Mouse (Mus musculus) midbrain, embryonic 13.5 days (tissue): ENCODE results near the gene Fpr2. TPM values are rescaled to one million over a fixed set of nuclear protein-coding genes. Genes with fewer than 3 reads are reported as not detected.
"Not testable (repeated sequence)": the region's sequence is repeated elsewhere in the genome, so short reads cannot be mapped to it uniquely, and the experiment has no call there.

Experiments used
- ATAC-seq: fragments of 200-750 bp; cut with Nextera tagmentation; 2 replicates; pipeline ENCODE4 v1.8.0; 2017; ENCODE audit warnings: mild to moderate bottlenecking, moderate TSS enrichment, moderate library complexity
- H3K27ac ChIP-seq: fragments of 300-500 bp; sonication (generic); 2 replicates; pipeline ENCODE4 v1.5.1; 2015; ENCODE audit warnings: inconsistent platforms, mild to moderate bottlenecking, moderate library complexity
- H3K27me3 ChIP-seq: fragments of 300-500 bp; sonication (generic); 2 replicates; pipeline ENCODE4 v1.6.1; 2015; ENCODE audit warnings: mild to moderate bottlenecking, inconsistent platforms
- H3K36me3 ChIP-seq: fragments of 300-500 bp; sonication (generic); 2 replicates; pipeline ENCODE4 v1.6.1; 2015; ENCODE audit warnings: mild to moderate bottlenecking, inconsistent platforms
- H3K4me1 ChIP-seq: fragments of 300-500 bp; sonication (generic); replicated peaks from 2 replicates; pipeline ENCODE4 v1.6.1; 2015; ENCODE audit warnings: inconsistent platforms
- H3K4me2 ChIP-seq: fragments of 300-500 bp; sonication (generic); replicated peaks from 2 replicates; pipeline ENCODE4 v1.6.1; 2015; ENCODE audit warnings: moderate library complexity, mild to moderate bottlenecking, inconsistent platforms
- H3K4me3 ChIP-seq: fragments of 300-500 bp; sonication (generic); replicated peaks from 2 replicates; pipeline ENCODE4 v1.5.1; 2015; ENCODE audit warnings: mild to moderate bottlenecking, inconsistent platforms
- H3K9ac ChIP-seq: fragments of 300-500 bp; sonication (generic); replicated peaks from 2 replicates; pipeline ENCODE4 v1.6.1; 2015; ENCODE audit warnings: mild to moderate bottlenecking, inconsistent platforms
- H3K9me3 ChIP-seq: fragments of 300-500 bp; sonication (generic); 2 replicates; pipeline ENCODE4 v1.6.1; 2016; ENCODE audit warnings: mild to moderate bottlenecking, inconsistent platforms
- WGBS: fragments of 180-500 bp; shearing (Covaris S2); methylation state at CpG from one replicate; pipeline ENCODE4 v1.1.7; 2015; 5-methylcytosine and 5-hydroxymethylcytosine counted together
- polyA plus RNA-seq: library from polyadenylated mRNA; unstranded; fragments of >200 nt; fragmentation: Nextera tagmentation; extraction: Ambion mirVana; gene quantifications from 2 replicates; pipeline ENCODE4 v1.2.1, GENCODE M21; 2015

Fpr2 gene
- polyA plus RNA-seq, 1 experiment from 2014 or later: not detected

- H3K4me2 ChIP-seq: no peak overlapping the region
- H3K36me3 ChIP-seq: no peaks in the 10 kb centered on the region
- no peak overlapping the region for H3K9ac ChIP-seq
- no peaks in the 10 kb centered on the region for H3K4me1 ChIP-seq
- no peaks in the 10 kb centered on the region for H3K9me3 ChIP-seq
- no peak for ATAC-seq
- no peaks in the 10 kb centered on the region for H3K27me3 ChIP-seq
- no peak overlapping the region for H3K4me3 ChIP-seq
- H3K27ac ChIP-seq: no peak overlapping the region
- 4% methylated on average over 4 of the region's 4 CpGs for WGBS
Observed at GRCm38 (mm10) chr17:17896039-17896438, 8.4 kb downstream of the Fpr2 start.

DNA sequence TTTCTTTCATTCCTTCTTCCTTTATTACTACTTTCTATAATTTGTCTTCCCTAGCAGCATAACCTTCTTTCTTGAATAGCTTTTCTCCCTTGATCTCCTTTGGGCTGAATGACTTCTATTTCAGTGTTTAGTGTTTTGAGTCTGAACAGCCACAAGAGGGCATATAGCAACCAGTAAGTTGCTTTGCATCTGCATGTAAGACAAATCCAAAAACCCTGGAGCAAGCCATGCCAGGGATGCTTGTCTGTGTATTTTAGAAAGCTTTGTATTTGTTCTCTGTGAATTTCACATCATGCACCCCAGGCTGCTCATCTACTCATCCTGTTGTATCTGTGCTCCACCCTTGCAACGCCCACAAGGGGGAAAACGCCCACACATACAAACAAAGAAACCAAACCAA lies 11.6 kb downstream of the Fpr2 start:
- no peaks in the 10 kb centered on the region for H3K4me1 ChIP-seq
- no peaks in the 10 kb centered on the region for H3K9me3 ChIP-seq
- H3K9ac ChIP-seq: no peak overlapping the region
- no peak overlapping the region for H3K4me3 ChIP-seq
- no peak for ATAC-seq
- no peak overlapping the region for H3K4me2 ChIP-seq
- 86% methylated on average over 2 of the region's 2 CpGs for WGBS
- no peaks in the 10 kb centered on the region for H3K27me3 ChIP-seq
- no peaks in the 10 kb centered on the region for H3K36me3 ChIP-seq
- no peak overlapping the region for H3K27ac ChIP-seq

GRCm38 (mm10) chr17:17900768-17901167 lies 13.1 kb downstream of the Fpr2 start:
- no peaks in the 10 kb centered on the region for H3K4me1 ChIP-seq
- no peaks in the 10 kb centered on the region for H3K36me3 ChIP-seq
- no peak overlapping the region for H3K4me2 ChIP-seq
- no peak overlapping the region for H3K27ac ChIP-seq
- no peak overlapping the region for H3K9ac ChIP-seq
- 96% methylated on average over 1 of the region's 1 CpGs for WGBS
- no peaks in the 10 kb centered on the region for H3K27me3 ChIP-seq
- H3K4me3 ChIP-seq: no peak overlapping the region
- ATAC-seq: no peak
- no peaks in the 10 kb centered on the region for H3K9me3 ChIP-seq

DNA sequence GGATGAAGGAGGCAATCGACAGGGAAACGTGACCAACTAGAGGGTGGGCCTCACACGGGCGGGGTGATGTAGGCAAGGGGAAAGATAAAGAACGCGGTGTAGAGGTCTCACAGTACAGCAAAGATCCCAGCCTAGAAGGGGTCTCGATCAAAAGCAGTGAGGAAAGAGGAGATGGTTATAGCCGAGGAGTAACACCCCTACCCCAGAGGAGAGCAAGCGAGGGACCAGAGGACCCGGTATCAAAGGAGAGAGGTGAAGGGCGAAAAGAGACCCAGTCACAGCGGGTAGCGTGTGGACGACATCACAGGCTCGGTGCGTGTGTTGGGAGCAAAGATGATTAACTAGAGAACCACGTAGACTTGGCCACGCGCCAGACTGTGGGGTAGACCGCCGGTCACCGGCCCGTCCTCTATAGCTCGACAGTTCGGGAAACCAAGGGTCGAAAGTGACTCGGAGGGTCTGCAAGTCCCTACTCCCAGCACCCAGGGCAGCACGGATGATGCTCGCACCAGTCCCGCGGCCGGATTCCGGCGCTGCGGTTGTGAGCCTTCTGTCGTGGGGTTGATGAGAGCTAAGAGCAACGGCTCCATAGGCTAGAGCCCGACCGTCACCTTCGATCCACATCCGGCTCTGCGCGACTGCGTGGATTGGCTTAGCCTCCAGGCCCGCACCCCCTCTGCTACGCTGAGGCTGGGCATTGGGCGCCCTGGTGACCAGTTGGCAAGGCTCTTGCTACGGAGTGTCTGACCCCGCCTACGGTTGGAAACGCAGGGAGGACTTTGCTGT lies 22.2 kb downstream of the Fpr2 start:
- Histone ChIP-seq H3K9me3 (no peaks in the 10 kb centered on the region), H3K9ac (peak overlapping the region; percentile 76), H3K36me3 (no peaks in the 10 kb centered on the region), H3K27ac (peak overlapping the region; percentile 79), H3K4me2 (peak overlapping the region; percentile 65), H3K4me3 (peak overlapping the region; percentile 54), H3K4me1 (0 out of 2 replicates have a peak, but pooled peaks cover 3% of the 10 kb centered on the region), H3K27me3 (no peaks in the 10 kb centered on the region)
- WGBS: 18% methylated on average over 51 of the region's 51 CpGs
- peak; percentile 100 for ATAC-seq

- not testable (repeated sequence) for H3K9ac ChIP-seq, H3K27me3 ChIP-seq, H3K36me3 ChIP-seq, H3K4me2 ChIP-seq, H3K4me1 ChIP-seq, H3K9me3 ChIP-seq, H3K27ac ChIP-seq, H3K4me3 ChIP-seq, ATAC-seq
- 91% methylated on average over 8 of the region's 8 CpGs for WGBS
Observed at GRCm38 (mm10) chr17:17912618-17913017, 25.0 kb downstream of the Fpr2 start.

DNA sequence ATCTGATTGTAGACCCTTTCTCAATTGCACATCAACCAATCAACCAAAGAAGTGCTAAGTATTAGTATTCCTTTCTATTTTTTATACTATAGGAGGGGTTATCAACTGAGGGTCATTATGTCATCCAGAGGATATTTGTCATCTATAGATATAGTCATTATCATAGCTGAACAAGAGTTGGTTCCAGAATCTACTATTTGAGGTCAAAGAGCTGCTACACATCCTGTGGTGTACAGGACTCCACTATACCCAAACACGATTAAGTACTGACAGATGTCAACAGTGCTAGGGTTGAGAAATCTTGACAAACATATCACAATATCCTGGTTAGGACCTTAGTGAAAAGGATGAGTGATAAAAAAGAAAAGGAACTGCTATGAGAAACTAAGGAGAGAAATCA lies 29.8 kb downstream of the Fpr2 start:
- Histone ChIP-seq H3K36me3 (no peaks in the 10 kb centered on the region), H3K4me3 (no peak overlapping the region), H3K4me2 (no peak overlapping the region), H3K9me3 (no peaks in the 10 kb centered on the region), H3K9ac (no peak overlapping the region), H3K4me1 (no peaks in the 10 kb centered on the region), H3K27ac (no peak overlapping the region), H3K27me3 (no peaks in the 10 kb centered on the region)
- ATAC-seq: no peak
- WGBS: 92% methylated on average over 1 of the region's 1 CpGs

DNA sequence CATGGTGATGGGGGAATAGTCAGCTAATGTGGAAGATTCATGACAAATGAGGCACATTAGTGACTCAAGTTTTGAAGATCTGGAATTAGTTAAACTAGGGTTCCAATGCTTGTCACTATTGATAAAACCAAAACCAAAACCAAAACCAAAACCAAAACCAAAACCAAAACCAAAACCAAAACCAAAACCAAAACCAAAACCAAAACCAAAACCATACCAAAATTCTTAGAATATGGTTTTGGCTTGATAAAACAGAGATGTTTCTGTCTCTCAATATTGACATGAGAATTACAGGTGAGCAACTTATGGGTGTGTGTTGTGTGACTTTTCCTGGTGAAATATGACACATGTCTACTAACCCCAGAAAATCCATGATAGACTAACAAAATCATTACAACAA lies 30.2 kb downstream of the Fpr2 start:
- Histone ChIP-seq H3K27me3 (no peaks in the 10 kb centered on the region), H3K36me3 (no peaks in the 10 kb centered on the region), H3K9me3 (no peaks in the 10 kb centered on the region), H3K27ac (no peak overlapping the region), H3K9ac (no peak overlapping the region), H3K4me1 (no peaks in the 10 kb centered on the region), H3K4me3 (no peak overlapping the region), H3K4me2 (no peak overlapping the region)
- no peak for ATAC-seq

Other genes starting within 250 kb of the Fpr2 start
- gene Vmn2r90, start 184.1 kb upstream of the Fpr2 start, polyA plus RNA-seq: not detected in 2 replicates
- 39.4 and 41.2 TPM in 2 replicates for gene Spaca6, start 60.7 kb upstream of the Fpr2 start, polyA plus RNA-seq
- gene Has1, start 32.6 kb upstream of the Fpr2 start, polyA plus RNA-seq: 0.88 and 1.1 TPM in 2 replicates
- 0.16 TPM in 1 of 2 replicates, not detected in the other for gene Fpr1, start 3.9 kb upstream of the Fpr2 start, polyA plus RNA-seq
- gene Fpr3, start within 50 bp of the Fpr2 start, polyA plus RNA-seq: not detected in 2 replicates
- not detected in 2 replicates for gene Fpr-rs4, start 133.9 kb downstream of the Fpr2 start, polyA plus RNA-seq
- gene Vmn2r124, start 161.6 kb downstream of the Fpr2 start, polyA plus RNA-seq: not detected in 2 replicates
- gene Vmn2r91, start 197.2 kb downstream of the Fpr2 start, polyA plus RNA-seq: not detected in 2 replicates